Mouse (Mus musculus) embryonic stem cell, embryonic (primary cell): ENCODE measurements around the gene Senp7.
"Not testable (repeated sequence)": the region's sequence is repeated elsewhere in the genome, so short reads cannot be mapped to it uniquely, and the experiment has no call there.

Experiments
- CTCF ChIA-PET, 4 experiments: fragments of 300-600 bp in 2 of 4; fragments of 350-600 bp in 2 of 4; sonication (Branson Sonifier 250); formaldehyde crosslinking; loops; one replicate each; lab custom pipeline; 2022; ENCODE audit warnings: inconsistent platforms in 2 of 4; lab: Charles Lee
- POLR2A ChIA-PET, 4 experiments: fragments of 300-600 bp in 2 of 4; fragments of 350-600 bp in 2 of 4; sonication (Branson Sonifier 250); formaldehyde crosslinking; loops; one replicate each; lab custom pipeline; 2022; ENCODE audit warnings: antibody characterized with exemption in 4 of 4, inconsistent platforms in 1 of 4; lab: Charles Lee

Senp7 gene

GRCm38 (mm10) chr16:56056944-56057590 is 8.9 kb downstream of the Senp7 start:
- CTCF ChIA-PET: interaction anchor here in 2 of 4 experiments (0.7 kb wide), 2 partner anchors 27 to 38 kb away, joined by 3 to 5 read pairs; partner anchors contain the start of gene Pcnp (in 1 of the 2)
- POLR2A ChIA-PET: interaction anchor here in 2 of 4 experiments (0.6 to 1.4 kb wide), 8 partner anchors 9 to 799 kb away, joined by 3 to 4 read pairs (median 4); partner anchors contain the start of genes Pcnp (in 1 of the 2) and Trmt10c (in 1 of the 2)

- ChIA-PET POLR2A (interaction anchor here in 3 of 4 experiments (0.9 to 1.4 kb wide), 7 partner anchors 8 to 33 kb away, joined by 3 to 4 read pairs (median 3); partner anchors contain the start of genes Pcnp (in 1 of the 3) and Trmt10c (in 1 of the 3)), CTCF (no interaction called here)
Observed at GRCm38 (mm10) chr16:56058151-56058550, 10.0 kb downstream of the Senp7 start.

- ChIA-PET CTCF (interaction anchor here in 1 of 4 experiments (0.6 kb wide), 1 partner anchor 97 kb away, joined by 12 read pairs; no protein-coding TSS in a partner anchor), POLR2A (interaction anchor here in 3 of 4 experiments (0.8 to 5.2 kb wide), 9 partner anchors 9 to 127 kb away, joined by 3 to 43 read pairs (median 3); partner anchors contain the start of genes Pcnp (in 3 of the 3), Cep97 (in 1 of the 3) and Rpl24 (in 1 of the 3))
Observed at GRCm38 (mm10) chr16:56061995-56062594, 14.0 kb downstream of the Senp7 start.

GRCm38 (mm10) chr16:56062981-56063380 is 14.8 kb downstream of the Senp7 start:
- POLR2A ChIA-PET: interaction anchor here in 3 of 4 experiments (0.6 to 5.2 kb wide), 12 partner anchors 12 to 156 kb away, joined by 3 to 43 read pairs (median 4); partner anchors contain the start of genes Pcnp (in 3 of the 3) and Rpl24 (in 1 of the 3)

GRCm38 (mm10) chr16:56064334-56064990 is 16.3 kb downstream of the Senp7 start:
- CTCF ChIA-PET: interaction anchor here (0.6 to 2.9 kb wide), 44 partner anchors 9 to 1086 kb away, joined by 3 to 22 read pairs (median 4); partner anchors contain the start of genes Pcnp (in 3 of the 4) and Rpl24 (in 2 of the 4)
- POLR2A ChIA-PET: interaction anchor here (0.6 to 5.2 kb wide), 37 partner anchors 10 to 226 kb away, joined by 3 to 43 read pairs (median 4); partner anchors contain the start of genes Pcnp (in 3 of the 4), Rpl24 (in 3 of the 4) and Nfkbiz (in 1 of the 4)

More at GRCm38 (mm10) chr16:56062981-56063380, 14.8 kb downstream of the Senp7 start:
- CTCF ChIA-PET: interaction anchor here in 3 of 4 experiments (1.2 to 2.9 kb wide), 3 partner anchors 34 to 112 kb away, joined by 3 to 22 read pairs (median 14); partner anchors contain the start of gene Rpl24 (in 1 of the 3)

- ChIA-PET POLR2A (interaction anchor here in 2 of 4 experiments (0.6 to 5.2 kb wide), 12 partner anchors 8 to 102 kb away, joined by 3 to 43 read pairs (median 4); partner anchors contain the start of genes Pcnp (in 2 of the 2) and Rpl24 (in 2 of the 2)), CTCF (interaction anchor here in 3 of 4 experiments (0.6 to 2.9 kb wide), 7 partner anchors 9 to 178 kb away, joined by 3 to 22 read pairs (median 3); partner anchors contain the start of gene Rpl24 (in 1 of the 3))
Observed at GRCm38 (mm10) chr16:56066113-56066512, 18.0 kb downstream of the Senp7 start.

- POLR2A ChIA-PET: interaction anchor here in 2 of 4 experiments (0.6 to 2.0 kb wide), 7 partner anchors 8 to 103 kb away, joined by 3 to 4 read pairs (median 4); partner anchors contain the start of genes Pcnp (in 1 of the 2), Rpl24 (in 1 of the 2) and Trmt10c (in 1 of the 2)
- CTCF ChIA-PET: interaction anchor here in 1 of 4 experiments (0.8 kb wide), 1 partner anchor 117 kb away, joined by 3 read pairs; no protein-coding TSS in a partner anchor
Observed at GRCm38 (mm10) chr16:56068523-56069070, 20.5 kb downstream of the Senp7 start.

- ChIA-PET CTCF (interaction anchor here in 2 of 4 experiments (0.6 to 1.3 kb wide), 4 partner anchors 102 to 177 kb away, joined by 3 to 4 read pairs (median 4); partner anchors contain the start of gene Nxpe3 (in 1 of the 2)), POLR2A (interaction anchor here in 3 of 4 experiments (0.5 to 1.9 kb wide), 24 partner anchors 9 to 646 kb away, joined by 3 to 6 read pairs (median 4); partner anchors contain the start of genes Rpl24 (in 2 of the 3), Pcnp (in 1 of the 3) and Tfg (in 1 of the 3))
Observed at GRCm38 (mm10) chr16:56071317-56072232, 23.4 kb downstream of the Senp7 start.

GRCm38 (mm10) chr16:56072533-56072932 is 24.4 kb downstream of the Senp7 start:
- ChIA-PET POLR2A (interaction anchor here in 2 of 4 experiments (1.1 to 1.5 kb wide), 3 partner anchors 19 to 105 kb away, joined by 3 read pairs; partner anchors contain the start of gene Pcnp (in 1 of the 2)), CTCF (no interaction called here)

GRCm38 (mm10) chr16:56073150-56073549 is 25.0 kb downstream of the Senp7 start:
- CTCF ChIA-PET: not testable (repeated sequence)
- POLR2A ChIA-PET: interaction anchor here in 2 of 4 experiments (1.0 to 1.5 kb wide), 3 partner anchors 18 to 101 kb away, joined by 3 read pairs; partner anchors contain the start of gene Pcnp (in 1 of the 2)

- ChIA-PET CTCF (interaction anchor here in 1 of 4 experiments (0.7 kb wide), 1 partner anchor 99 kb away, joined by 3 read pairs; no protein-coding TSS in a partner anchor), POLR2A (interaction anchor here in 2 of 4 experiments (1.0 to 1.7 kb wide), 5 partner anchors 10 to 108 kb away, joined by 3 to 9 read pairs (median 4); partner anchors contain the start of genes Pcnp (in 1 of the 2) and Rpl24 (in 1 of the 2))
Observed at GRCm38 (mm10) chr16:56074122-56074521, 26.0 kb downstream of the Senp7 start.

- ChIA-PET CTCF (interaction anchor here in 2 of 4 experiments (1.1 to 1.9 kb wide), 3 partner anchors 9 to 10 kb away, joined by 6 to 11 read pairs (median 6); no protein-coding TSS in a partner anchor), POLR2A (interaction anchor here in 2 of 4 experiments (0.6 to 2.2 kb wide), 14 partner anchors 8 to 586 kb away, joined by 3 to 12 read pairs (median 4); partner anchors contain the start of genes Nxpe3 (in 1 of the 2), Pcnp (in 1 of the 2) and Rpl24 (in 1 of the 2))
Observed at GRCm38 (mm10) chr16:56074565-56074964, 26.4 kb downstream of the Senp7 start.

- ChIA-PET CTCF (interaction anchor here (0.9 to 1.9 kb wide), 6 partner anchors 10 to 56 kb away, joined by 3 to 11 read pairs (median 6); no protein-coding TSS in a partner anchor), POLR2A (interaction anchor here in 3 of 4 experiments (0.6 to 2.2 kb wide), 27 partner anchors 9 to 585 kb away, joined by 3 to 12 read pairs (median 4); partner anchors contain the start of genes Pcnp (in 2 of the 3), Rpl24 (in 2 of the 3) and Nxpe3 (in 1 of the 3))
Observed at GRCm38 (mm10) chr16:56075222-56076111, 27.3 kb downstream of the Senp7 start.
